Mouse (Mus musculus) bone marrow, adult 2 months (tissue): Measurements from ENCODE around the gene Pigw.

Source experiments
- CTCF ChIP-seq: fragments of 200-500 bp; IDR thresholded peaks from 2 replicates; pipeline ENCODE4 v1.5.1; 2011; ENCODE audit warnings: low read length, control low read depth; ENCODE audit not compliant: control insufficient read depth, insufficient read depth
- POLR2A ChIP-seq: fragments of 200-500 bp; IDR thresholded peaks from 2 replicates; pipeline ENCODE4 v1.6.1; 2011; ENCODE audit warnings: low read depth, mild to moderate bottlenecking, control low read depth, low read length, borderline replicate concordance; ENCODE audit not compliant: control insufficient read depth

DNA sequence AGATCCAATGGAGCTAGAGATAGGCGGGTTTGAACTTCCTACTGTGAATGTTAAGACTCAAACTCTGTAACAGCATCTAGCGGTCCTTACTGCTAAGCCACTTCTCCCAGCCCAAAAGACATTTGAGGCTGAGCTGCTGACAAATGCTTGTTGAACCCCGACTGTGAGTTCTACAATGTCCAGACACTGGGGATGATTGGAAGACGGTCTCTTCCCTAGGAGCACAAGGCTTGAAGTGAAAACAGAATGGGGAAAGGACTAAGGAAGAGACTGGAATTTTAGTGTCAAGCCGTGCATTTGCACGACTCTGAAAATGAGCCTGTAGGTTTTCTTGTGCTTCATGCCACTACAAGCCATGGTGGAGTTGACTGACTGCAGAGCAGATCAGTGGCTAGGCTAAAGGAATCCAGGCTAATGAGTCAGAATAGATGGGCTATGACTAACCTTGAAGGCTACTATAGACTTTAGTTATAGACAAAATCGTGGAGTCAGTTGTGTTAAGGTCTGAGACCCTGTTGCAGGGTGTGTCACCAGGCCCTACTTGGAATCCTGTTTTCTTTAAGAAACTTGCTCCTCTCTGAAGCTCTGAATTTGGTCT, 36.7 kb upstream of the Pigw start:
- TF ChIP-seq CTCF (no peak), POLR2A (no peak)
